Mouse (Mus musculus) C2C12 (cell line): Measurements from ENCODE around the gene Gpm6b.

Source experiments
- CEBPB ChIP-seq: IDR thresholded peaks from one replicate; pipeline ENCODE4 v1.6.1; 2011; ENCODE audit warnings: low read depth, mild to moderate bottlenecking, control low read depth, moderate library complexity
- CTCF ChIP-seq: IDR thresholded peaks from one replicate; pipeline ENCODE4 v1.5.1; 2011; ENCODE audit not compliant: control insufficient read depth, insufficient read depth, insufficient read length
- MAX ChIP-seq: IDR thresholded peaks from one replicate; pipeline ENCODE4 v1.6.1; 2011; ENCODE audit warnings: mild to moderate bottlenecking, control low read depth
- MYOD1 ChIP-seq: IDR thresholded peaks from one replicate; pipeline ENCODE4 v1.6.1; 2011; ENCODE audit warnings: low read depth; ENCODE audit not compliant: control insufficient read depth, insufficient read length
- MYOG ChIP-seq: IDR thresholded peaks from one replicate; pipeline ENCODE4 v1.6.1; 2011; ENCODE audit not compliant: control insufficient read depth, insufficient read length; ENCODE audit errors: extremely low read depth
- USF1 ChIP-seq: IDR thresholded peaks from one replicate; pipeline ENCODE4 v1.6.1; 2011; ENCODE audit warnings: low read depth, mild to moderate bottlenecking, control low read depth, moderate library complexity

- TF ChIP-seq MAX (no peak), CTCF (peak; percentile 28), CEBPB (no peak), MYOD1 (no peak), USF1 (no peak), MYOG (no peak)
Measured at GRCm38 (mm10) chrX:166351790-166352189, 113.1 kb downstream of the Gpm6b start.
